ENCODE assay signal across 12 mouse cellular contexts in genomic region chr6:94774871-94775270, GRCm38 (mm10).
DNase-seq lines count a peak whose midpoint lies in the region; ATAC-seq and TF ChIP-seq lines count a peak whose summit lies in the region.
"Had no signal": no experiment of that assay in that cellular context is flagged by ENCODE, and none has a peak within 500 bp of the region (broad histone marks: within the 10 kb centered on the region; RNA-seq: fewer than 3 reads in every experiment).

No protein-coding gene starts in this region.

- 94% methylated on average over 3 of the region's 3 CpGs for WGBS in forebrain, embryonic 12.5 days
- 96% methylated on average over 3 of the region's 3 CpGs for WGBS in forebrain, embryonic 15.5 days
- 95% methylated on average over 3 of the region's 3 CpGs for WGBS in hindbrain, embryonic 15.5 days
- WGBS in midbrain, embryonic 14.5 days: 98% methylated on average over 3 of the region's 3 CpGs

- peaks cover 44% of the 10 kb centered on the region for H3K4me1 ChIP-seq in forebrain, embryonic 12.5 days
- H3K4me1 ChIP-seq in forebrain, embryonic 15.5 days: peaks cover 19% of the 10 kb centered on the region
- peaks cover 8 to 14% of the 10 kb centered on the region in 2 experiments for H3K4me1 ChIP-seq in ES-E14 (ENCODE audit: control insufficient read depth in 2 of 2, insufficient read depth in 2 of 2, low read length in 2 of 2, poor library complexity in 1 of 2)
- H3K4me1 ChIP-seq in hindbrain, embryonic 15.5 days (replicated peaks): peaks cover 29% of the 10 kb centered on the region
- H3K4me1 ChIP-seq in midbrain, embryonic 14.5 days (ENCODE audit: control insufficient read depth, insufficient read depth, low read length): peaks cover 27% of the 10 kb centered on the region

- in situ Hi-C loops in ES-E14 (cut with MboI; ENCODE audit: low sequenced_read_pairs in 2 of 2, unreplicated experiment in 2 of 2): no loop called here

- H3K9me3 ChIP-seq in forebrain, embryonic 12.5 days: no peaks in the 10 kb centered on the region
- H3K9me3 ChIP-seq in forebrain, embryonic 15.5 days: no peaks in the 10 kb centered on the region
- H3K9me3 ChIP-seq in ES-E14 (ENCODE audit: control insufficient read depth, insufficient read depth, low read depth, low read length): no peaks in the 10 kb centered on the region
- H3K9me3 ChIP-seq in hindbrain, embryonic 15.5 days: no peaks in the 10 kb centered on the region
- H3K9me3 ChIP-seq in midbrain, embryonic 14.5 days (ENCODE audit: control insufficient read depth, low read length): no peaks in the 10 kb centered on the region

- ATAC-seq in forebrain, embryonic 12.5 days (ENCODE audit: low FRiP score): no peak
- no peak for ATAC-seq in forebrain, embryonic 15.5 days (replicated peaks)
- no peak for ATAC-seq in hindbrain, embryonic 15.5 days (ENCODE audit: low FRiP score, low read depth)
- ATAC-seq in midbrain, embryonic 14.5 days (ENCODE audit: low FRiP score, low TSS enrichment): no peak

- no peak for DNase-seq in ES-E14 (ENCODE audit: low read depth, low spot score)
- DNase-seq in midbrain, embryonic 14.5 days: no peak
- no peak for DNase-seq in cerebellum, postnatal 14 days
- no peak for DNase-seq in embryo, embryonic 11 days
- no peak for DNase-seq in heart, postnatal 10 days
- DNase-seq: cerebellum, postnatal 25 days; heart, adult 18-20 months; layer of hippocampus, adult 9-11 months; thymus, postnatal 4 days had no signal

- H3K27me3 ChIP-seq in forebrain, embryonic 12.5 days: peaks cover 4% of the 10 kb centered on the region; the same call in 1 of the 2 replicates
- H3K27me3 ChIP-seq in forebrain, embryonic 15.5 days: no peaks in the 10 kb centered on the region
- H3K27me3 ChIP-seq in hindbrain, embryonic 15.5 days: no peaks in the 10 kb centered on the region
- no peaks in the 10 kb centered on the region for H3K27me3 ChIP-seq in midbrain, embryonic 14.5 days (ENCODE audit: control insufficient read depth, insufficient read depth, low read length)

- H3K27ac ChIP-seq in forebrain, embryonic 12.5 days: peak overlapping the region; percentile 98
- H3K27ac ChIP-seq in forebrain, embryonic 15.5 days (replicated peaks): no peak overlapping the region
- no peak overlapping the region for H3K27ac ChIP-seq in ES-E14 (ENCODE audit: insufficient read depth, low read depth, low read length, poor library complexity, severe bottlenecking)
- H3K27ac ChIP-seq in hindbrain, embryonic 15.5 days (replicated peaks): peak overlapping the region; percentile 71; the same call in 1 of the 2 replicates
- peak overlapping the region; percentile 88; the same call in 1 of the 2 replicates for H3K27ac ChIP-seq in midbrain, embryonic 14.5 days (replicated peaks; ENCODE audit: low read depth, low read length)

- H3K4me2 ChIP-seq in forebrain, embryonic 12.5 days: no peak overlapping the region
- H3K4me2 ChIP-seq in forebrain, embryonic 15.5 days (replicated peaks): no peak overlapping the region
- H3K4me2 ChIP-seq in hindbrain, embryonic 15.5 days: no peak overlapping the region
- H3K4me2 ChIP-seq in midbrain, embryonic 14.5 days (ENCODE audit: low read length): no peak overlapping the region

- no peak overlapping the region for H3K4me3 ChIP-seq in forebrain, embryonic 12.5 days (replicated peaks)
- no peak overlapping the region for H3K4me3 ChIP-seq in forebrain, embryonic 15.5 days
- H3K4me3 ChIP-seq in ES-E14 (ENCODE audit: insufficient read depth in 1 of 2, low read depth in 1 of 2, low read length in 2 of 2, poor library complexity in 1 of 2, severe bottlenecking in 1 of 2): no peak overlapping the region
- no peak overlapping the region for H3K4me3 ChIP-seq in hindbrain, embryonic 15.5 days
- H3K4me3 ChIP-seq in midbrain, embryonic 14.5 days (replicated peaks; ENCODE audit: low read depth, low read length): no peak overlapping the region

- H3K9ac ChIP-seq in forebrain, embryonic 12.5 days: no peak overlapping the region
- no peak overlapping the region for H3K9ac ChIP-seq in forebrain, embryonic 15.5 days (replicated peaks)
- no peak overlapping the region for H3K9ac ChIP-seq in ES-E14 (ENCODE audit: insufficient read depth, low read depth, low read length, poor library complexity, severe bottlenecking)
- no peak overlapping the region for H3K9ac ChIP-seq in hindbrain, embryonic 15.5 days
- no peak overlapping the region for H3K9ac ChIP-seq in midbrain, embryonic 14.5 days (replicated peaks; ENCODE audit: low read length)

- intact Hi-C loops in heart, postnatal 10 days (cut with DNase I): no loop called here

- no peaks in the 10 kb centered on the region for H3K36me3 ChIP-seq in forebrain, embryonic 12.5 days (replicated peaks)
- H3K36me3 ChIP-seq in forebrain, embryonic 15.5 days: no peaks in the 10 kb centered on the region
- H3K36me3 ChIP-seq in ES-E14 (ENCODE audit: control insufficient read depth, insufficient read depth, low read length, poor library complexity, severe bottlenecking): no peaks in the 10 kb centered on the region
- no peaks in the 10 kb centered on the region for H3K36me3 ChIP-seq in hindbrain, embryonic 15.5 days
- H3K36me3 ChIP-seq in midbrain, embryonic 14.5 days (ENCODE audit: control insufficient read depth, insufficient read depth, low read length): no peaks in the 10 kb centered on the region

TF ChIP-seq in ES-E14, 5 proteins besides CTCF, POLR2A, EP300 and RAD21:
- TF ChIP-seq ZC3H11A (IDR thresholded peaks at IDR 0.05; ENCODE audit: borderline replicate concordance, low read depth, low read length): no peak
- peak; percentile 6; the same call in 1 of the 2 replicates for TF ChIP-seq ZNF384 (IDR thresholded peaks at IDR 0.05; ENCODE audit: low read depth, low read length)

Comparison
In these comparisons a context has a peak if more than half of its experiments do, and no peak if none do; other contexts are left out.
1. H3K27ac ChIP-seq: peak in forebrain, embryonic 12.5 days (single experiment), hindbrain, embryonic 15.5 days (single experiment) and midbrain, embryonic 14.5 days (single experiment); none in forebrain, embryonic 15.5 days (single experiment) and ES-E14 (single experiment).